Mouse (Mus musculus) skeletal muscle tissue, adult 2 months (tissue): Measurements from ENCODE around the gene Caln1.

ENCODE experiments used
- DNase-seq: peaks from one replicate; pipeline ENCODE4 v3.0.0-alpha.2; 2012; ENCODE audit warnings: low read depth, low spot score

Caln1 gene

DNA sequence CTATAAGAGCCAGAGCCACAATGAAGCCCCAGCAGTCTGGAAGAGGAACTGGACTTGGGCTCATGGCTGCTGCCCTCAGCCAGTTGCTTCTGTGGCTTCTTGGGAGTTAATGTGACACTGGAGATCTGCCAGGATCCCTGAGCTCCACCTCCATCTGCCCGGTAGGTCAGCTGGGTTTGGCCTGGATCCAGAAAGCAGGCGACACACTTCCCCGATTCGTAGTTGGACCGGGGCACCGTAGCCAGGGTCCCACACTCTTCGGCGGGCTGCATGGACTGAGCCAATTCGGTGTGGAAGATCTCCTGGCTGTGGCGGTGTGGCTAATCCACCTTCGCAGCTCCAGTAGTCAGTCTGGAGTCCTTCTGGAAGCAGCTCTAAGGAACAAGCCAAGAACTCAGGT is at the start of gene Caln1:
Gene Caln1, plus strand, starts transcription at position 219 of the 400 bp plus-strand sequence.
- DNase-seq = no peak

DNA sequence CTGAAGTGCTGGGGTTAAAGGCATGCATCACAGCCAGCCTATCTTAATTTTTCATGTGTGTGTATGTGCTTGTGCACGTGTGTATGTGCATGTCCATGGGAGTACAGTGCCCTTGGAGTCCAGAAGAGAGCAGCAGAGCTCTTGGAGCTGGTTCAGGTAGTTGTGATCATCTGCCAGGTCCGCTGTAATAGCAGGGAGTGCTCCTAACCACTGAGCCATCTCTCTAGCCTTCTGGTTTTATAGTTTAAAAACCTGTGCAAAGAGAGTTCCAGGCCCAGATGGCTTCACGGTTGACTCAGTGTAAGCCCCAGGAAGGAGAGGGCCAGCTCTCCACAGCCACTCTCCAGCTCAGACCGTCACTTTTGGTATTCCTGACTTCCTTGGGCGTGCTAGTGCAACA is 49.5 kb upstream of the Caln1 start:
- DNase-seq = no peak

DNA sequence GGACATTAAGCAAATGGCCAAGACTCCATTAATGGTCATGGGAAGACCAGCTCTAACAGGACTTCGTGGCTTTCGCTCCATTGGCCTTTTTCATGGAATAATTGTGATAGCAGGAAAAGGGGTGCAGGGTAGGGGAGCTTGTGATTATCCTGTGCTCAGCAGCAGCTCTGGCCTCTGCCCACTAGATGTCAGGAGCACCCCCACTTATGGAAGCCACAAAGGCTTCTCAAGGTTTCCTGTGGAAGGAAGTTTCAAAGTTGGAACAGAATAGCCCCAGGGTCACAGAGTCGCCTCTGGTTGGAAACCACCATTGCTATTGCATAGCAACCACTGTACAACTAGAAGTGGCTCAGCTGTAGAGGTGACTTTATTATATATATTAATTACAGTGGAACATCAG is 48.8 kb upstream of the Caln1 start:
- no peak for DNase-seq

DNA sequence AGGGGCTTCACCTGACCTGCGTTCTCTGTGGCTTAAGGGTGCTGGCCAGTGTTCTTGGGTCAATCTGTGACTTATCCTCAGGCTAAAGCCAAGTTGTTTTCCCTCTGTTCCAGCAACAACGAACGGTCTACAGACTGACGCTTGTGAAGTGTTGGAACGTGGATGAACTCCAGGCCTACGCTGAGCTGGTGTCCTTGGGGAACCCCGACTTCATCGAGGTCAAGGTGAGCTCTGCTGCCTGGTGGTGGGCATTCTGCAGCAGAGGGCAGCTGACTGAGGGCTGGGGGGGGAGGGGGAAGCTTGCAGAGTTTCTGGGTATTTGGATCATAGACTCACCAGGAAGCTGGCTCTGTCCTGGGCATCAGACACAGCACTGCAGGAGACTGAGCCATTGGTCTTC is 43.8 kb upstream of the Caln1 start:
- DNase-seq = no peak

DNA sequence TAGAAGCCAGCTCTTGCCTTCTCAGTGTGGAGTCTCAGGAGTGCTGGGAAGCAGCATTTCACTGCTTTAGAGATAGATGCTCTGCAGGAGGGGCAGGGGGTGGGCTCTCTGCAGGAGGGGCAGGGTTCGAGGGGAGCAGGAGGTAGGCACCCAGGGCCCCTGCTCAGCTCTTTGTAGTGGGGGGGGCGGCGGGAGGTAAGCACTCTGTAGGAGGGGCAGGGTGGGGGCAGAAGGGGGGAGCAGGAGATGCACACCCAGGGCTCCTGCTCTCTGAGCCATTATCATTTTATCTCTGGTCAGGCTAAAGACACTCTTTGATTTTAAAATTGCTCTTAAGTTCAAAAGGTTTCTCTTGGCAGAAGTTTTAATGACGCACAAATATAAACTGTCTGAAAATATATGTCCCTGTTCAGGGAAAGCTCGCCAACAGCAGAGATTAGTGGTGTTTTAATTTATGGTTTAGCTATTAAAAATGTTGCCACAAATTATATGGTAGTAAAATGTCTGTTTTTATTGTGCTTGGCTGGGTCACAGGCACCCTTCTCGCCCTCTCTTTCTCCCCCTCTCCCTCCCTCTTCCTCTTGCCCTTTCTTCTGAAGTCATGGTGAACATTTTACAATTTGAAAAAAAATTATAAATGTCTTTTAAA is 41.5 kb upstream of the Caln1 start:
- no peak for DNase-seq

DNA sequence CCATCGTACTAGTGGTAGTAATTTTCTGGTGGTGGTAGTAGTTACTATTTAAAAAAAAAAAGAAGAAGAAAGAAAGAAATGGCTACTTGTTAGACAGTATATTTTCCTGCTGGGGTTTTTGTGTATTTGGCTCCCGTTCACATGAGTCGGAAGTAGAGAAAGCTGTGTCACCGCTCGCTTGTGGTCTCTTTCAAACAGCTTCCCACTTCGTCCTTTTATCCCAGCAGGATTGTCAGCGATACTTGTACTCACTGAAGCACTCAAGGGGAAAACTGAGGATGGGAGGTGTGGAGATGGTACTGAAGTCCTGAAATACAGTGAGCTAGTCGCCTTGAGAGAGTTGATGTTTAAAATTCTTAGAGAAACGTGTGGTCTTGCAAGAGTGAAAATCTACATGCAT is 40.9 kb upstream of the Caln1 start:
- no peak for DNase-seq

DNA sequence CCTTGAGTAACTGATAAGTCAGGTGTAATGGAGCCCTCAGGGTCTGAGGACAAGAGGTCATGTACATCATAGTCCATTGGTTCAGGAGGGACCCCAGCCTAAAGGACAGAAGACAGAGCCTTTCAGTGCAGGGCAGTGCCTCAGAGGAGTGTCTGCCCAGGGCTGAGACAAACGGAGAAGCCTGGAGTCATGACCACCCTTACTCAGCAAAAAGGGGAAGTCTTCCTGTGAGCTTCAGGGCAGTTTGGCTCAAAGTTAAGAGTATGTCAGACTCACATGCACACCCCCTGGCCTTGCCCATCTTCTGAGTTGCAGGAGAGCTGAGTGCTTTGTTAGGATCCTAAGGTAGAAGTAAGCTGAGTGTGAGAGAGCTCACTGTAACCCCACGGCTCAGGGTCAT is 39.4 kb upstream of the Caln1 start:
- no peak for DNase-seq

DNA sequence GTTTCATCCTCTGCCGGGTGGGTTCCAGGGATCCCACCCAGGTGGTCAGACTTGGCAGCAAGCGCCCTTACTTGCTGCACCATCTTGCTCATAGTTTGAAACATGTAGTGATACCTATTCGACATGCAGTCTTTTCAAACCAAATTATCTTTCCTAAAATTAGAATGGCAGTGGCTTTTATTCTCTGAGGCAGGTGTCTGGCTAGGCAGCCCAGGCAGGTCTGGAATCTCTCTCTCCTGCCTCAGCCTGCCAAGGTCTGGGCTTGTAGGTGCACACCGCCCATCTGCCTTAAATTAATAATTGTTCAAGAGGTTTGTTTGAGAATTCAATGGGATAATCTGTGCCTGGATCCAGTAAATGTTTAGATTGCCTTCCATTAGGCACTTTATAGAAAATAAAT is 38.5 kb upstream of the Caln1 start:
- DNase-seq = no peak

DNA sequence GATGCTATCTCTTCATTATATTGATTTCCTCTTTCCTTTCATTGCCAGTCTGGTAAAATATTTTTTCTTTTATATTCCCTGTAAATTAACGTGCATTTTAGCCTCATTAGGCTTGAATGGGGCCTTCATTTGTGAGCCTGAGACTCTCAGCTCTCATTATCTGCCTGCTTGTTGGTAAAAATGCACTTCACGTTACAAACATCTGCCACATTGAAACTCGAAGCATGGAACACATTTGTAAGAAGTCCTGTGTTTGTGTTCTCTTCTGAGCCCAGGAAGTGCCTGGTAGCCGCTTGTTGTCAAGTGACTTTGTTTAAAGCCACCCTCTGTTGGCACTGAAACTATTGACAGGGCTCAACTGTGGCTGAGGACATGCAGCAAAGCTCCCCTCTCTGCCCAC is 38.0 kb upstream of the Caln1 start:
- DNase-seq = no peak

DNA sequence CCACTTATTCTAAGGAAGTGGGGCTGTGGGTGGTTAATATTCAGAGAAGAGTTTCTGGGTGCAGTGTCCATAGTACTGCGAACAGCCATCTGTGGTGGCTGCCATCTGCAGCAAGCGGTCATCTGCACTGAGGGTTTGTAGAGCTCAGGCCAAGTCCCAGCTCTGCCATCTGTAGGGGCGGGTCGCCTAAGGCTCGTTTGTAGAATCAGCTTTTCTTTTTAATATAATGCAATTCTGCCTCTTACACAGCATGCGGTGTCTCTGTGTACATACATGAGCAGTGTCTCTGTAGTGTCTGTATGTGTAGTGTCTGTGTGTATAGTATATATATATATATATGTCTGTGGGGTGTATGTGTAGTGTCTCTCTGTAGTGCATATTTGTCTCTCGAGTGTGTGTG is 35.7 kb upstream of the Caln1 start:
- no peak for DNase-seq

DNA sequence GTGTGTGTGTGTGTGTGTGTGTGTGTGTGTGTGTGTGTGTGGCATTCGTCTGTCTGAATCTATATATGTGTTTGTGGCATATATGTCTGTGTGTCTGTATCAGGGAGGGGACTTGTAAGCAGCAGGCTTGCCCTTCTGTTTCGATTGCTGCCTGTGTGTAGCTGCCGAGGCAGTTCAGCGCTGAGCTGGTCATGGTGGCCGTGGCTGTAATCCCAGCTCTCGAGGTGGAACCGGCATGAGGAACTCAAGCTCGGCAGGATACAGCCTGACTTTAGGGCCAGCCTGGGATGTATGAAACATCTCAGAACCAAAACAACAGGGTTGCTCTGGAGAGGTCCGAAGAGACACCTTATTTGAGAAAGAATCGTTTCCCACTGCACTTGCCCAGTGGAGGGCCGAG is 35.3 kb upstream of the Caln1 start:
- DNase-seq = no peak

DNA sequence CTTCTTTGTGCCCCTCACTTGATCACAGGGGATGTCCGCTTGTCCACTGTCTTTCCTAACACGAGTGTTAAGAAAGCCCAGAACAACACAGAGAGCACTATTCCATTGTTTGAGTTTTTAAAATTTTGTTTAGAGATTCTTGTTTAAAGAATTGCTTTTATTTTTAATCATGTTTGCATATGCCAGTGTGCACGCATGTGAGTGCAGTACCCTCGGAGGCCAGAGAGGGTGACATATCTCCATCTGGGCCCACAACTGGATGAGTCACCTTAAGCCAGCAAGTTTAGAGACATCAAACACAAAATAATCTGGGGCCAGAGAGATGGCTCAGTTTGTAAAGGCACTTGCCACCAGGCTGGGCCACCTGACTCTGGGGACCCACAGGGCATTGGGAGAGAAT is 33.8 kb upstream of the Caln1 start:
- DNase-seq = no peak

DNA sequence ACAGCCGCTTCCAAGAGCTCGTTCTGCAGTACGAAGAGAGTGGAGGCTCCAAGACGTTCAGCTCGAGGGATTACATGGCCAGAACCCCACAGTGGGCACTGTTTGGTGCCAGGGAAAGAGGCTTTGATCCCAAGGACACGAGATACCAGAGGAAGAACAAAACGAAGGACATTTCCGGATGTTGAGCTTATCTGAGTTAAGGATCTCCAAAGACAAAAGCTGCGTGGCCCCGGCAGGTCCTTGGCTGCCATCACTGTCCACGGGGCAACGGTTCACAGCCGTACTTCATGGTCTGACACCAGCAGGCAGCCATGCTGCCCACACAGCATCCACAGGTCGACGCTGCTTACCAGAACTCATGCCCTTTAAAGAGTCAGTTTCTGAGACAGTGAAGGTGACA is 28.6 kb upstream of the Caln1 start:
- DNase-seq = no peak

DNA sequence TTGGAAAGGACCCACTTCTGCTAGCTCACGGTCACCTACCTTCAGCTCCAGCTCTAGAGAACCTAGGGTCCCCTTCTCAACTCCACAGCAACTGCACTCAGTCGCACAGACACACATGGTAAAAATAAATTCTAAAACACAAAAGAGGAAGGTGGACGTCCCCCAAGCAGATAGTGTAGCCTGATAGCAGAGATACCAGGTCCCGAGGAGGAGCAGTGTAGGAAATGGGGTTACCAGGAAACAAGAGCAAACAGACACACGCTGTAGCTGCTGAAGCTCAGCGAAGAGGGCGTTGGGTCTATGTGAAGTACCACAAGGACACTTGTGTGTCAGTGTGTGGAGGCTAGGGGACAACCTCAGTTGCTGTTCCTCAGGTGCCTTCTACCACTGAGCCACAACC is 24.3 kb upstream of the Caln1 start:
- no peak for DNase-seq

DNA sequence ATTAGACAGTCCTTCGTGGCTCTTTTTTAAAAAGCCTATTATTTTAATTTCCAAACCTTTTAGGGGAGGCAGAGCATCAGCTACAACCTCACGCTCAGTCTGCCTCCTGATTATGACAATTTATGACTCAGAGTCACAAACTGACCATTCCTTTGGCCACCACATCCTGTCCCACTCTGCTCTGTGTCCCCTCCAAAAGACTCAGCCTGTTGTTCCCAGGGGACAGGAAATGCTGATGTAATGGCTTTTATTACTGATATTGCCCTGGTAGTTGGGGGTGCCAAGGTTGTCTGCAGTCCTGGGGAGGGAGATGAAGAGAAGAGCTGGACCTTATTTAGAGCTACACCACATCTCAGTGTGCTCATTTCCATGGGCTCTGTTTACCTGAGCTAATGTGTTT is 23.4 kb upstream of the Caln1 start:
- no peak for DNase-seq

DNA sequence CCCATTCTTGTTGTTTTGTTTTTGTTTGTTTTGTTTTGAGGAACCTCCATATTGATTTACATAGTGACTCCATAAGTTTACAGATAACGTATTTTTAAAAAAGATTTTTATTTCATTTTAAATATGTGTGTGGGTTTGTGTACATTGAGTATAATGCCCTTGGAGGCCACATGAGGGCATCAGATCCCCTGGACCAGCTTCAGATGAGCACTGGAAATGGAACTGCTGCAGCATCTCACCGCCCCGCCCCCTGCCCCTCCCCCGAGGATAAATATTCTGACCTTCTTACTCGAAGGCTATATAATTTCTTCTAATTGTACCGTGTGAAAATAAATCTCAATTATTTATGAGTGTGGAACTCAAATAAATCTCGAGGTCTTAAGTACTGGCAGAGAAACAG is 14.0 kb upstream of the Caln1 start:
- no peak for DNase-seq

DNA sequence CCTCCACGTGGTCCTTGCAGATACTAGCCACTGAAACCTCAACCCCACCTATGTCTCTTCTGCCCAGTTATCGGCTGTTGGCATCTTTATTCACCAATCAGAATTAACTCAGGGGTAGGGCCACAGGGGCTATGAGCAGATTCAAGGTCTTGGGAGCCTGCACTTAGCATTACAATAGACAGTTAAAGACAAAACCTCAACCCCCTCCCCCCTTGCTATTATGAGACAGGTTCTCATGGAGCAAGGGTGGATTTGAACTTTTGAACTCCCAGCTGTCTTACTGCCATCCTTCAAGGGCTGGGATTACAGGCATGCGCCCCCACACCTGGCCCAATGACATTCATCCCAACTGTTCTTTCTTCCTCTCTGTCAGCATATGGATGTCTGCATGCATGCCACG is 6.1 kb upstream of the Caln1 start:
- DNase-seq = no peak

DNA sequence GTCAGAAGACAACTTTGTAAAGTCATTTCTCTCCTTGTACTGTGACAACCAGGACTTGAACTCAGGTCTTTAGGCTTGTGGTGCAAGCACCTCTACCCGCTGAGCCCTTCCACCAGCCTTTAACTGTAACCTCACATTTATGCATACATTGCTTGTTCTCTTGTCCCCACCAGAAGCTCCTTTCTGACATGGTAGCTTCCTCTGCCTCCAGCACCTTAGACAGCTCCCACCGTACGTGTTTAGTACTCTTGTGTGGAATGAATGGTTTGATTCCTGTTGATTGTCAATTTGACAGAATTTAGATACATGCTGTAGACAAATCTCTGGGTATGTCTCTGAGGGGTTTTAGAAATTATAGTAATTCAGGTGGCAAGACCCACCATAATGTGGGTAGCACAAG is 5.5 kb upstream of the Caln1 start:
- DNase-seq = no peak

DNA sequence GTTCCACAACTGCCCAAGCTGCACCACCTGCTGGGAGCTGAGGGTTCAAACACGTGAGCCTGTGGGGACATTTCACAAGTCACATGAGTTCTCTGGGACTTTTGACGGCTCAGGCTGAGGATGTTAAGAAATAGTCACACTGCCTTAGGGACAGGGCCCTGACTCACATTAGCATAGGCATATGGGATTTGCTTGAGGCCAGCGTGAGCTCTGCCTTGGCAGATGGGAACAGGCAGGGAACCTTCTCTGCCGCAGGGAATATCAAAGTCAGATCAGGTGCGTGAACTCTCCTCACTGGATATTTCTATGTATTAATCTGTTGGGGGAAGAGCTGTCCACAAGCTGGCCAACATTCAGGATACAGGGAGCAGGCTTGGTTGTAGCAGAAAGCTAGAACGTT is 1.0 kb upstream of the Caln1 start:
- DNase-seq = no peak

DNA sequence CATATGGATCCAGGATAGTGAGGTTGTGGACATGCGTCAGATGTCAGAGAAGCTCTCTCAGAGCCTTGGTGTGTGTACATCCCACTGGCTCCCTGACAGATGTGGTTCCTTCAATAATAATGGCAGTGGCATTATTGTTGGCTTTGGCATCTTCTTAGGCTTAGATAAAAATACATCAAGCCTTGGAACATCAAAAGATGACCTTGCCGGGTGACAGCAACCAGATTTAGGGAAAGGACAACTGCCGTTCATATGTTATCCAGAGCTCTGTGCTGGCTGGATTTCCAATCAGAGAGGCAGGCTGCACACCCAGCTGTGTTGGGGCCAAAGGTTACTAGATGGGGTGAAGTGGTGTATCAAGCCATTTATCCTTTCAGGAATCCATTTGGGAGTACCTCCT is 6.2 kb downstream of the Caln1 start:
- no peak for DNase-seq

DNA sequence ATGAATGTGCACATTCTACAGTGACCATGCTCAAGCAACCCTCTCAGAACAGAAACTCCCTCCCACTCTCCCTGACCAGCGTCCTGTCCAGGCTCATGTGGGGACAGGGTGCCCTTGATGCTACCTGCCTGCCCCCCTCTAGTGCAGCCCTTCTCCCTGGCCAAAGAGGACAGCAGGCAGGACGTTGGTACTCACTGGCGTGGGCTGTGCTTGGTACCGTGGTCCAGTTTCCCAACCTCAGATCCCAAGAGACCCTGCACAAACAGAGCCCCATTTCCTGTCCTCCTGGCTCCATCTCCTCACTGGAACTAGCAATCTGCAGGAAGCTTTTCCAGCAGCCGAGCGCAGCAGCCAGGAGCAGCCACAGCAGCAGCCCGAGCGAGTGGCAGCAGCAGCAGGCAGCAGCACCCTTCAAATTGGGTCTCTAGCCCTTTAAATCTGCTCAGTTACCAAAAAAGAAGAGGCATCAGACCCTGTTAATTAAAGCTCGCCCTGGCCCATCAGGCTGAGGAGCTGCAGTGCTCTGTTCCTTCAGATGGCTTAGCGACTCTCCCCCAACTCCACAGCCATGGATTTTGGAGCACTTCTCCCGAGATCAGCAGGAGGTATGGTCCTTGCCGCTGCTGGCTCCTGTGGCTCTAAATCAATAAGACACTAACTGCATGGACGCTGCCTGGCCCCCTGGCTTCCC is 15.1 kb downstream of the Caln1 start, which contains the start of gene A330070K13Rik:
Gene A330070K13Rik, minus strand, starts transcription at position 410 of the 691 bp plus-strand sequence.
- DNase-seq = no peak

DNA sequence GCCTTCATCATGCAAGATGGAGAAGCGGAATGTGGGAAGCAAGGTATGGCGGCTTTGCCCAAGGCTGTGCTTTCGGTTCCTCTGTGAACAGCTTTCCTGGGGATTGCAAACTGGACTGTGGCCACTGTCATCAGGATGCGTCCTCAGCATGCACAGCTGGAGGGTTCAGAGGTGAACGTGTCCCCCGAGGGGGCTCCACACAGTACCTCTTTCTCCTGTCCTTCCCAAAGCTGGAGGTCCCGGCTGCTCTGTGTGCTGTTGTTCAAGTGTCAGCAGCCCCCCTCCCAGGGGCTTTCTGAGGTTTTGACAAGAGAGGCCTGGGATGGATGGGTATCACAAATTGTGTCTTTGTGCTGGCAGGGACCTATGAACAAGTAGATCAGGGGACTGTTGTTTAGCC is 17.2 kb downstream of the Caln1 start:
- no peak for DNase-seq

DNA sequence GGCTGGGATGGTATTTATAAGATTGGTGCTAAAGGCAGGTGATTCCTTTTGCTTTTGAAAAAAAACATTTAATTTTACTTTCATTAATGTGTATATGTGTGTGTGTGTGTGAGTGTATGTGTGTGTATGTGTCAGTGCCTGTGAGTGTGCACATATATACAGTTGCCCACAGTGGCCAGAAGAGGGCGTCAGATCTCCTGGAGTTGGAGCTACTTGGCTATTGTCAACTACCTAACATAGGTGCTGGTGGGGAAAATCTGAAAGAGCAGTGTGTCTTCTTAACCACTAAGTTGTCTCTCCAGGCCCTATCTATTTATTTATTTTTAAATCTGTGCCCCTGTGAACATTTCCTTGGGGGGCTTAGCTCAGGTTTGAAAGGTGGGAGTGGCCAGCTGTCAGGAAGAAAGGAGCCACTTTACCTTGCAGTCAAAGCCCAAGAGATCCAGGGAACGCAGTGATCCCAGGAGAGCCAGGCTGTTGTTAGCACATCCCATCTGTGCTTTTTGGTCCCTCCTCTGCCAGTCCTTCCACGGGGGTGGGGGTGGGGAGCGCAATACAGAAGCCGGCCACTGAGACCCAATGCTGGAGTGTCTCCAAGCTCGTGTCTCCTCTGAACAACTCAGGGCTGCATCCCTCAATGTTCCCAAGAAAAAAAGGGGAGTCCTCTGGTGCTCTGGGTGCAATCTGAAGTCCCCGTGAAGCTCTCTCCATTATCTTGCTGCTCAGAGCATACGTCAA is 24.5 kb downstream of the Caln1 start:
- DNase-seq = no peak
